Mouse (Mus musculus) right cerebral cortex, adult 18-20 months (tissue): ENCODE measurements around the gene Svip.

ENCODE experiments used
- DNase-seq: peaks from one replicate; pipeline ENCODE4 v3.0.0; 2022; ENCODE audit warnings: mixed read lengths

Svip gene

DNA sequence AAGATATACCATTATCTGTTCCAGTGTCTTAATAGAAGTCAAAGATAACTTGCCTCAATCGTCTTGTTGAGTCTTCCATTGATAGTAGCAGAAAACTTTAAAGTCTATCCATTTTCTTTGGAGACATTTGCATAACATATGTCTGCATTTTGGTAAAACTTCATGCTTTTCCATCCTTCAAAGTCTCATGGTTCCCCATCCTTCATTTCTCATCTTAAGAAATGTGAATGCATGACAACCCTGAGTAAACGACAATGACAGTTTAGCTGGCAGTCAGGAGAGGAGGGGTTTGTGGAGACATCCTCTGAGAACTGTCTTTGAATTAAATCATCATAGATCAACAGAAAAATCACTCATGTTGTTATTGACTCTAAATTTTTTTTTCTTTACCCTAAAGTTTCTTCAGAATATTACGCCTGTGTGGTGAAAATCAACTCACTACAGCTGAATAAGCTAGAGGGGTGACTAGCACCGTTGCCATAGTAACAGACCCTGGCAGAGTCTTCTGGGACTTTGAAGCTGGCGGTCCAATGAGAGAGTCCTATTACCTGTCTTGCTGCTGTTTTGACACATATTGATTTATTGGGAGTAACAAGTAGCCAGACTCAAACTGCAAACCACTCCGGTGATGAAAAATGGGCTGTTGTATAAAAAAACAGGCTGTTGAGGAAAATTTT, 45.0 kb downstream of the Svip start:
- DNase-seq = no peak

DNA sequence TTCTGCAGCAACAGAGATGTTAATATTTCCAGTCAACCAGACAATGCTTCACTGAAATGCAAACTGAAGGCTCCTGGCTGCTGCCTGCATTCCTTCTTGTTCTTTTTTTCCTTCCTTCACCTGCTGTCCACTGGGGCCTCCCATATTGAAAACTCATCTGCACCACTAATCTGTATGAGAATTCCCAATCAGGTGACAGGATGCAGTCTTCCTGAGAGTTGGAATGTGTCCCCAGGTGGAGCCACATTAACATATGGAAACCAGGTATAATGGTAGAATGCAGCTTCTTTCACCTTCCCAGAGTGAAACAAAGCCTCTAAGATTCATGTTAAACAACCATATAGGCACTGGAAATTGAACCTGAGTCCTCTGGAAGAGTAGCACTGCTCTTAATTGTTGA, 48.1 kb downstream of the Svip start:
- no peak for DNase-seq

DNA sequence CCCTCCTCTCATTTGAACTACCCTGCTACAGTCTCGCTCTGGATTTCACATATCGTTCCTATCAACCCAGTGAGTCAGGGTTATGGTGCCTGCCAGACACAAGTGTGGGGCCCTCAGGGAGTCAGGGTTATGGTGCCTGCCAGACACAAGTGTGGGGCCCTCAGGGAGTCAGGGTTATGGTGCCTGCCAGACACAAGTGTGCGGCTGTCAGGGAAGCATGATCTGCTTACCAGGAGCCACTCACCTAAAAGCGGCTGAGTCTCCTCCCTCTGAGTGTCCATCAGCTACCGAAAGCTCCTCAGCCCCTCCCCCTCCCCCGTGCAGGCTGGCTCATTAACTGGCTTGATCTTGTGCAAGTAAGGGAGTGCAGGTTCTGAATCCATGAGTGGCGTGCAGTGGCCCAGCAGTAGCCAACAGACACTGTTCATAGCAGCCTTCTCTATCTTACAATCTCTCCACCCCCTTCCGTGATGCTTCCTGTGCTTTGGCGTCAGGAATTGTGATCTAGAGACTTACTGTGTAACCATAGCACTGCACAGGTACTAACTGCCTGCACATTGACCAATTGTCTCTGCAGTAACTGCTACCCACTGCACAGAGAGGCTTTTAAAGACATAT, 50.3 kb downstream of the Svip start:
- no peak for DNase-seq
